Mouse (Mus musculus) stomach, postnatal 0 days (tissue): Measurements from ENCODE around the gene Mrpl34. TPM values are rescaled to one million over a fixed set of nuclear protein-coding genes. Genes with fewer than 3 reads are reported as not detected.
"Not testable (repeated sequence)": the region's sequence is repeated elsewhere in the genome, so short reads cannot be mapped to it uniquely, and the experiment has no call there.

Experiments used
- ATAC-seq: fragments of 200-750 bp; cut with Nextera tagmentation; 2 replicates; pipeline ENCODE4 v1.8.0; 2017; ENCODE audit not compliant: low FRiP score, low TSS enrichment
- DNase-seq: peaks from one replicate; pipeline ENCODE4 v3.0.0-alpha.2; 2016; ENCODE audit warnings: low spot score
- H3K27ac ChIP-seq: fragments of 300-500 bp; sonication (generic); replicated peaks from 2 replicates; pipeline ENCODE4 v1.5.1; 2014; ENCODE audit warnings: mild to moderate bottlenecking, control low read depth
- H3K27me3 ChIP-seq: fragments of 300-500 bp; sonication (generic); 2 replicates; pipeline ENCODE4 v1.6.1; 2014; ENCODE audit warnings: low read length; ENCODE audit not compliant: control insufficient read depth, insufficient read depth
- H3K36me3 ChIP-seq: fragments of 300-500 bp; sonication (generic); 2 replicates; pipeline ENCODE4 v1.6.1; 2014; ENCODE audit warnings: low read length, mixed read lengths; ENCODE audit not compliant: control insufficient read depth, insufficient read depth
- H3K4me1 ChIP-seq: fragments of 300-500 bp; sonication (generic); replicated peaks from 2 replicates; pipeline ENCODE4 v1.6.1; 2014; ENCODE audit warnings: antibody characterized with exemption; ENCODE audit not compliant: control insufficient read depth, insufficient read depth
- H3K4me2 ChIP-seq: fragments of 300-500 bp; sonication (generic); replicated peaks from 2 replicates; pipeline ENCODE4 v1.6.1; 2014; ENCODE audit warnings: low read depth, mild to moderate bottlenecking, control low read depth, moderate library complexity
- H3K4me3 ChIP-seq: fragments of 300-500 bp; sonication (generic); 2 replicates; pipeline ENCODE4 v1.5.1; 2014; ENCODE audit warnings: low read depth, low read length, control low read depth
- H3K9ac ChIP-seq: fragments of 300-500 bp; sonication (generic); 2 replicates; pipeline ENCODE4 v1.6.1; 2014; ENCODE audit warnings: mild to moderate bottlenecking, low read length, control low read depth, mixed read lengths
- H3K9me3 ChIP-seq: fragments of 300-500 bp; sonication (generic); 2 replicates; pipeline ENCODE4 v1.6.1; 2016; ENCODE audit warnings: low read length; ENCODE audit not compliant: control insufficient read depth
- CTCF ChIP-seq: IDR thresholded peaks from 2 replicates; pipeline ENCODE4 v1.5.1; 2016; ENCODE audit warnings: antibody characterized with exemption, low read depth, mild to moderate bottlenecking, moderate library complexity
- EP300 ChIP-seq: optimal IDR thresholded peaks from 2 replicates; pipeline ENCODE3; 2016; ENCODE audit warnings: antibody characterized with exemption
- WGBS: fragments of 180-500 bp; shearing (Covaris S2); extraction: QIAGEN DNeasy Blood & Tissue Kit; methylation state at CpG from one replicate; pipeline ENCODE4 v1.1.7; 2014; 5-methylcytosine and 5-hydroxymethylcytosine counted together
- polyA plus RNA-seq: library from polyadenylated mRNA; unstranded; fragments of >200 nt; fragmentation: Nextera tagmentation; extraction: Ambion mirVana; gene quantifications from 2 replicates; pipeline ENCODE4 v1.2.1, GENCODE M21; 2015

The Mrpl34 gene
- polyA plus RNA-seq: 127 and 137 TPM in 2 replicates

DNA sequence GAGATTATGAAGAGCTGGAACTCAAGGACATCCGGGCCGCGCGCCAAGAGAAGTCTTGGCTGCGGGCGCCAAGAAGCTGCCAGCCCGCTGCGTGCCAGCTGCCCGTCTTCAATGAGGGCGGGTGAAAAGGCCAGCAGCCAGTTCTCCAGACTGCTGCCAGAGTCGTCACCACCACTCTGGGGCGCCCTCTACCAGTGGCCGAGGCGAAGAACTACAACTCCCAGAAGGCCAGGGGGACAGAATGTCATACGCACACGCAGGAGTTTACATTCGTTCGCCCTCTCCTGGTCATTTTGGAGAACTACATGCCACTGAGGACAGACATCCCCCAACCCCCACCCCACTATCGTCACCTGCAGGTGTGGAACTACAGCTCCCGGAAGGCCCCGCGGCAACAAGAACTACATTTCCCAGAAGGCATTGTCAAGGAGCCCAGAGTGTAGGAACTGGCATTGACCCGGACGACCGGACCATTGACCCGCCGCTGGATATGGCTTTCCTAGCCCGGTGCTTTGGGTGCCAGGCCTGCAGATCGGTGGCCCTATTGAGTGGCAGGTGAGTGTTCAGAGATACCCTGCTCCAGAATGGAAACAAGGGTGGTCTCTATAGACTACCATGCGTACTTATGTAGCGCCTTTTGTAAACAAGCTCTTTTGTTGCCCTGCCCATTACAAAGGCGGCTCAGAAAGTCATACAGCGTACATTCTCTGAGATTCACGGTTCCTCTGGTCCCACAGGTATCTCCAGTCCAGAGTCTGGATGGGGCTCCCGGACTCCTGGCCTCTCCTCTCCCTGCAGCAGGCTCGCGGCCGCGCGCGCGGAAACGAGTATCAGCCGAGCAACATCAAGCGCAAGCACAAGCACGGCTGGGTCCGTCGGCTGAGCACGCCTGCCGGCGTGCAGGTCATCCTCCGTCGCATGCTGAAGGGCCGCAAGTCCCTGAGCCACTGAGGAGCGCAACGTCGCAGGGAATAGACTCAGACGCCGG lies at the start of gene Mrpl34:
Gene Mrpl34 (plus strand): TSS at position 447 of the 988 bp plus-strand sequence.
- Histone ChIP-seq H3K9ac (peak within 1 kb of the TSS; percentile 72), H3K27me3 (no peaks in the 10 kb centered on the region), H3K4me3 (peak within 1 kb of the TSS; percentile 81), H3K36me3 (peaks cover 5% of the 10 kb centered on the region; the same call in 1 of the 2 replicates), H3K9me3 (no peaks in the 10 kb centered on the region), H3K4me2 (peak within 1 kb of the TSS; percentile 93), H3K4me1 (peaks cover 13% of the 10 kb centered on the region), H3K27ac (peak within 1 kb of the TSS; percentile 84)
- peak; percentile 98 for TF ChIP-seq CTCF
- TF ChIP-seq EP300: peak; percentile 51
- under 1% methylated on average over 58 of the region's 59 CpGs for WGBS
- DNase-seq (peak; percentile 97), ATAC-seq (peak; percentile 83)

DNA sequence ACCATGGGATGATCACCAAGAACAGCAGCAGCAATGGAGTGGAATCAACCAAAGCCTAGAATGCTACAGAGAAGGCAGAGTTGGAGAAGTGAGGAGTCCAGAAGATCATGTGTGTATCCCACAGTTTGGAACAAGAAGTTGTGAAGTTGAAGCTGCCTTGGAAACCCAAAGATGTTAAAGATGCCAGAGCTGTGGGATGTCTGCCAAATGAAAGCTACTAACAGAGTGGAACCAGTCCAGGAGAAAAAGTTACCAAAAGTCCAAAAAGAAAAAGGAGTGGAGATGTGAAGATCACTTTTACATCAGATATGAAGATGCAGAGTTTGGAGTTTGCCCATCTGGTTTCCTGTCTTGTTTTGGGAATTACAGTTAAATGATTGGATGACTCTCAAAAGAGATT lies 42.6 kb upstream of the Mrpl34 start:
- H3K27ac ChIP-seq: no peak overlapping the region
- H3K9me3 ChIP-seq: no peaks in the 10 kb centered on the region
- no peaks in the 10 kb centered on the region for H3K36me3 ChIP-seq
- no peak overlapping the region for H3K4me2 ChIP-seq
- no peak for ATAC-seq
- no peaks in the 10 kb centered on the region for H3K27me3 ChIP-seq
- TF ChIP-seq EP300 (no peak), CTCF (no peak)
- no peaks in the 10 kb centered on the region for H3K4me1 ChIP-seq
- H3K9ac ChIP-seq: no peak overlapping the region
- no peak for DNase-seq
- no peak overlapping the region for H3K4me3 ChIP-seq

DNA sequence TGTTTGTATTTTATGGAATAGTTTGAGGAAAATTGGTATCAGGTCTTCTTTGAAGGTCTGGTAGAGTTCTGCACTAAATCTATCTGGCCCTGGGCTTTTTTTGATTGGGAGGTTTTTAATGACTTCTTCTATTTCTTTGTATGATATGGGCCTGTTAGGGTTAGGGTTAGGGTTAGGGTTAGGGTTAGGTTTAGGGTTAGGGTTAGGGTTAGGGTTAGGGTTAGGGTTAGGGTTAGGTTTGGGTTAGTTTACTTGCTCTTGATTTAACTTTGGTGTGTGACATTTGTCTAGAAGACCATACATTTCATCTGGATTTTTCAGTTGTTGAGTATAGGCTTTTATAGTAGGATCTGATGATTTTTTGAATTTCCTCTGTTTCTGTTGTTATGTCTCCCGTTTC lies 31.8 kb upstream of the Mrpl34 start:
- H3K9ac ChIP-seq, ATAC-seq, H3K9me3 ChIP-seq, H3K4me2 ChIP-seq, H3K4me3 ChIP-seq, DNase-seq, H3K27ac ChIP-seq, H3K27me3 ChIP-seq, H3K4me1 ChIP-seq, H3K36me3 ChIP-seq: not testable (repeated sequence)
- WGBS: 78% methylated on average over 1 of the region's 1 CpGs

DNA sequence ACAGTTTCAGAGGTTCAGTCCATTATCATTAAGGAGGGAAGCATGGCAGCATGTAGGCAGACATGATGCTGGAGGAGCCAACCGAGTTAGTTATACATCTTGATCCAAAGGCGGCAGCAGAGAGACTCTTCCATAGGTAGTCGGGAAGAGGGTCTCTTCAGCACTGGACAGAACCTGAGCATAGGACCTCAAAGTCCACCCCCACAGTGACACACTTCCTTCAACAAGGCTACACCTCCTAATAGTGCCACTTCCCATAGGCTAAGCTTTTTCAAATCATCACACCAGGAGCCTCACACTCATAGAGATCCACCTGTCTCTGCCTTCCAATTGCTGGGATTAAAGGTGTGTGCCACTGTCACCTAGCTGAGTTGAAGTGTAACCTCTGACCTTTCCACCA lies 27.7 kb upstream of the Mrpl34 start:
- DNase-seq (no peak), ATAC-seq (no peak)
- WGBS: 32% methylated on average over 3 of the region's 3 CpGs

DNA sequence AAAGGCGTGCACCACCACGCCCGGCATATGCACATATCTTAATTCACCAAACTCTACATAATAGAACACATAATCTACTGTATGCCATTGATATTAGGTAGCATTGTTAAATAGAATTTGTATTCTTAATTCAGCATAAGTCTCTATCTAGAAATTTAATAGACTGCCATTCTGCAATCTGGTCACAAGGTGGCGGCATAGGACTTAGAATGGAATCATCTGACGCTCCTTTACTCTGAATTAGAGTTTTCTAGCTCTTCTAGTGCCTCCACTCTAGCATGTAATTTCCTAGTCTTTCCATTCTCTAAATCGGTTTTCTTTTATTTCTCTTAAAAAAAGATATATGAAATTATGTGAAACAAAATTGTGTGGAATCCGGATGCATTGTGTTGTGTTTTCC lies 23.4 kb upstream of the Mrpl34 start:
- WGBS: 1% methylated on average over 7 of the region's 7 CpGs
- ATAC-seq (no peak), DNase-seq (peak; percentile 41)
- no peak overlapping the region for H3K4me3 ChIP-seq
- no peaks in the 10 kb centered on the region for H3K27me3 ChIP-seq
- no peak for TF ChIP-seq EP300
- TF ChIP-seq CTCF: peak; percentile 88
- no peak overlapping the region for H3K27ac ChIP-seq
- no peaks in the 10 kb centered on the region for H3K36me3 ChIP-seq
- no peak overlapping the region for H3K9ac ChIP-seq
- no peaks in the 10 kb centered on the region for H3K9me3 ChIP-seq
- H3K4me2 ChIP-seq: no peak overlapping the region
- no peaks in the 10 kb centered on the region for H3K4me1 ChIP-seq

More for the DNA sequence above, 27.7 kb upstream of the Mrpl34 start:
- H3K4me2 ChIP-seq: no peak overlapping the region
- H3K27ac ChIP-seq: no peak overlapping the region
- no peak overlapping the region for H3K9ac ChIP-seq
- H3K9me3 ChIP-seq: no peaks in the 10 kb centered on the region
- no peak for TF ChIP-seq EP300
- no peak for TF ChIP-seq CTCF
- H3K36me3 ChIP-seq: no peaks in the 10 kb centered on the region
- H3K27me3 ChIP-seq: no peaks in the 10 kb centered on the region
- no peak overlapping the region for H3K4me3 ChIP-seq
- no peaks in the 10 kb centered on the region for H3K4me1 ChIP-seq

DNA sequence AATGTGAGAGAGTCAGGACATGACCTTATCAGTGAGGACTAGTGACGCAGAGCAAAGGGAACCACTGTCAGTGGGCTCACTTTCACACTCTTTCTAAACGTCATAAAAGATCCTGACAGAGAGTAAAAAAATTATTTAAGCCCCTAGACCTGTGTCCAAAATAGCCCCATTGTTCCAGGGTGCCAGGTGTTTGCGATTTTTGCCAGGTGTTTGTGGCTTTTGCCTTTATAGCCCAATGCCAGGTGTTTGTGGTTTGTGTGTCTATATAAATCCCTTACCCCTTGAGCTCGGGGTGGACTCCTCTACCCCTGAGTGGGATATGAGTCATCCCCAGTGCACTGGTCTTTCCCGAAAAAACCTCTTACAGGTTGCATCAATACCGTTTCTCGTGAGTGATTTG lies 19.7 kb upstream of the Mrpl34 start:
- H3K4me2 ChIP-seq: no peak overlapping the region
- TF ChIP-seq CTCF (no peak), EP300 (no peak)
- H3K4me3 ChIP-seq: no peak overlapping the region
- H3K4me1 ChIP-seq: no peaks in the 10 kb centered on the region
- H3K36me3 ChIP-seq: no peaks in the 10 kb centered on the region
- 73% methylated on average over 7 of the region's 7 CpGs for WGBS
- H3K9me3 ChIP-seq: no peaks in the 10 kb centered on the region
- no peaks in the 10 kb centered on the region for H3K27me3 ChIP-seq
- no peak overlapping the region for H3K9ac ChIP-seq
- H3K27ac ChIP-seq: no peak overlapping the region
- ATAC-seq (no peak), DNase-seq (no peak)
